Mouse (Mus musculus): ENCODE data around the gene Prkar1b.

Gene Prkar1b

DNA sequence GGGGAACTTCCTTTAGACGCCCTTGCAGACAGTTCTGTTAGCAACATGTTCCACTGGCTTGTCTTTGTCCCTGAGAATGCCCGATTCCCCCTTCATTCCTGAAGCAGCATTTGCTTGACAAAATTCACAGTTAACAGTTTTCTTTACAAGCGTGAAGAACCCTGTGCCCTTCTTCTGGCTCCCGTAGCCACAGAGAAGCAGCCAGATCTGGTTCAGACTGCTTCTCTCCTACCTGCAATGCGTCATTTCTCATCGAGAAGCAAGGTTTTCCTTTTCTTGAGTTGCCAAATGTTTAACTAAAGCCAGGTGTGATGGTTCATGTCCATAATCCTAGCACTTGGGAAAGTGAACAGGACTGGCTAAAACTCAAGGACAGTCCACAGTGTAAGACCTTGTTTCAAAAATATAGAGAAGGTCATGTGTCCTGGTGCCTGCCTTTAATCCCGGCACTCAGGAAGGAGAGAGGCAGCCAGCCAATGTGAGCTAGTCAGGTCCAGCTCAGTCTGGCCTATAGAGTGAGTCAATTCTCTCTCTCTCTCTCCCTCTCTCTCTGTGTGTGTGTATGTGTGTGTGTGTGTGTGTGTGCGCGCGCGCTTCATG is 3.2 kb downstream of the Prkar1b start:
- no peak for DNase-seq (ENCODE audit: low spot score)

DNA sequence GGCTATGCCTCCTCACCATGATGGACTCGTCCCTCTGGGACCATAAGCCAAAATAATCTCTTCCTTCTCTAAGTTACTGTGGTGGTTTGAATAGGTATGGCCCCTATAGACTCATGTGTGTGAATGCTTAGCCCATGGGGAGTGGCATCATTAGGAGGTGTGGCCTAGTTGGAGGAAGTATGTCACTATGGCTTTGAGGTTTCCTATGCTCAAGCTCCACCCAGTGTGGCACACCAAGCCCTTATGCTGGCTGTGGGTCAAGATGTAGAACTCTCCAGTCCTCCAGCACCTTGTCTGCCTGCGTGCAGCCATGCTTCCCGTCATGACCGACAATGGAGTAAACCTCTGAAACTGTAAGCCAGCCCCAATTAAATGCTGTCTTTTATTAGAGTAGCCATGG is 4.1 kb downstream of the Prkar1b start:
- DNase-seq (ENCODE audit: low spot score): no peak

DNA sequence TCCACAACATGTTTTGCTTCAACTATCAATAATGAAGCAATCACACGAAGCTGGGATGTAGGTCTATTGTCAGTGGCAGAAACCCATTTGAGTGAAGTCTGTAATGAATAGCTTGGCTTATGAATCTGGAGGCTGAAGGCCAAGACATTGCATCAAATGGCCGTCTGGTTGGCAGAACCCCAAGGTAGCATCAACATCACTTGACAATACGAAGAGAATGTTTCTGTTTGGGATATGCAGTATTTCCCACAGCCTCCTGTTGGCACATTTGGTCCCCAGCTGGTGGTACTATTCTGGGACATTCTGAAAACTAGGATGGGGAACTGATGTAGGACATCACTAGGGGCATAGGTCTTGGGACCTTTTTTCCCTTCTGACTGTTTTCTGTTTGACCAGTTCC is 5.9 kb downstream of the Prkar1b start:
- DNase-seq (ENCODE audit: low spot score): no peak

DNA sequence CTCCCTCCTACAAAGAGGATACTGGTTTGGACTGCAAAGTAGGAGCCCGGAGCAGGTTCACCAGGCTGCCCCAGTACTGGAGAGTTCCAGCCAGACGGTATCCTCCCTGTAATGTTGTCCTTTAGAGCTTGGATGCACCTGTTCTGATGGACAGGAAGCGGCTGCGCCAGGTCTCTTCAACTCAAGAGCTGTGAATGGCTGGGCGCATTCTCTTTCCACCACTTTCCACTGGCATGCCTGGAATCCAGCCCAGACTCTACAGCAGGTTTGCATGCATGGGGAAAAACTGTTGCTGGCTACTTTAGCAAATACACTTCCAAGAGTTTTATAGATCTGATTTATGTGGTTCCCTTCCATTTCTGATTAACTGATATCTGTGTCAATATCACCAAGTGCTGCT is 8.5 kb downstream of the Prkar1b start:
- DNase-seq (ENCODE audit: low spot score): no peak

- no peak for DNase-seq (ENCODE audit: low spot score)
These were observed 9.2 kb downstream of the Prkar1b start for GRCm38 (mm10) chr5:139140589-139140988.

DNA sequence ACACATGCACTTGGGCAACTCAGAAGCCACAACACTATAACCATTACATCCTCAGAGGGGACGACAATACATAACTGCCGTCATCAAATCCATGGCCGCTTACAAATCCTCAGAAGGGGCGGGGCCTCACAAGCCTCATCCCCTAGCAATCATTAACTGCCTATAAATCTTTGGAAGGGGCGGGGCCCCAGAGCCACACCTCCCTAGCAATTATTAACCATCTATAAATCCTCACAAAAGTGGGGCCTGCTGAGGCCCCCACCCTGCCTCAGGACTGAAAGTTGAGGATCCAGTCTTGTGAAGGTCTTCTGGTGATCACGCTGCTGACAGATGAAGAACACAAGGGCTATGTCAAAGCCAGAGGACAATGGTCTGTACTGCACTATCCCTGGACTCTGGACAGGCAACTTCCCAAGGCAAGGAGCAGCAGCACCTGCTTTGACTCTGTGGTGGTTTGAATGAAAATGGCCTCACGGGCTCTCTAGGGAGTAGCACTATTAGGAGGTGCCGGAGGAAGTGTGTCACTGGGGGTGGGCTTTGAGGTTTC is 10.8 kb downstream of the Prkar1b start:
- no peak for DNase-seq (ENCODE audit: low spot score)

- peak; percentile 84 for DNase-seq (ENCODE audit: low spot score)
These were observed 11.4 kb downstream of the Prkar1b start for GRCm38 (mm10) chr5:139138261-139138925.

- DNase-seq (ENCODE audit: low spot score): no peak
These were observed 12.6 kb downstream of the Prkar1b start for GRCm38 (mm10) chr5:139137176-139137575.

DNA sequence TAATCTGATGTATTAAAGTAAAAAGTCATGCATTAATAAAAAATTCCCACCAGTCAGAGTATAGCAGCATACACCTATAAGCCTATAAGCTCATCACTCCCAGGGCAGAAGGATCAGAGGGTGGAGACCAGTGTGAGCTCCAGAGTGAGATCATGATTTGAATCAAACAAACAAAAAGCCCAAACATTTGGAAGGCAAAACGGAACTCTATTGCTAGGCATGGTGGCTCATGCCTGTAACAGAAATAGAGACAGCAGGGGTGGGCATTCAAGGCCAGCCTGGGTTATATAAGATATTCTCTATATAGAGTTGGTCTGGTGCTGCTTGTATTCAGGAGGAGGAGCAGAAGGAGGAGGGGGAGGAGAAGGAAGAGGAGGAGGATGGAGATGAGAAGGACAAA is 13.5 kb downstream of the Prkar1b start:
- no peak for DNase-seq (ENCODE audit: low spot score)

DNA sequence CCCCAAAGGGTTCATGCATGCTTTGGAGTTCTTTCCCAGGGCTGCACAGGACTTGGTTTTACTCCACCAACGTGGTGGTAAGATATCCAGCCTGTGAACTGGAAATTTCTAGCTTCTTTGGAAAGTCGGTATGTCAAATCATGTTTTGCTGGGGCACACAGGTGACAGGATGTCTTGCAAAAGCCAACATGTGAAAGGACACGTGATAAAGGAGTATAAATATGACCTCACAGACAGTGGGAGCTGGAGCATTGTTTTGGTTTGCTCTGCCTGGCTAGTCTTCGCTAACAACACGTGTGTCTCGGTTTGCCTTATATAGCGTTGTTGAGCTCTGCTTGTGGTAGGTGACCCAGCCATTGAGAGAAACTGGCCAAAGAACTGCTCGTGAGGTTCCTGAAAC is 15.3 kb downstream of the Prkar1b start:
- no peak for DNase-seq (ENCODE audit: low spot score)

DNA sequence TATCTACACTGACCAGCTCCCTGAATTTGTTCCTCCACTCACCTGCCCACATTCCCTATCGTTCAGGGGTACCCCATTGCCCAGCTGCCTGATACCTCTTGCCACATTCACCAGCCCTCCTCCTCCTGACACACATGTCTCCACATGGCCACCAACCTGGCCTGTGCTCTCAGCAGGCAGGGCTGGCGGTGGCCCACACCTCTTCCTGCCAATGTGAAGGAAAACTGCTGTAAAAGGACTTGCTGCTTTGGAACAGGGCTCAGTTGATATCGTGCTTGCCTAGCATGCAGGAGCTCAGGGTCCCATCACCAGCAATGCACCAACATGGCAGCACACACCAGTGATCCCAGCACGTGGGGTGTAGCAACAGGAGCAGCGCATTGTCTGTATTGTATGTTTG is 19.4 kb downstream of the Prkar1b start:
- no peak for DNase-seq (ENCODE audit: low spot score)

DNA sequence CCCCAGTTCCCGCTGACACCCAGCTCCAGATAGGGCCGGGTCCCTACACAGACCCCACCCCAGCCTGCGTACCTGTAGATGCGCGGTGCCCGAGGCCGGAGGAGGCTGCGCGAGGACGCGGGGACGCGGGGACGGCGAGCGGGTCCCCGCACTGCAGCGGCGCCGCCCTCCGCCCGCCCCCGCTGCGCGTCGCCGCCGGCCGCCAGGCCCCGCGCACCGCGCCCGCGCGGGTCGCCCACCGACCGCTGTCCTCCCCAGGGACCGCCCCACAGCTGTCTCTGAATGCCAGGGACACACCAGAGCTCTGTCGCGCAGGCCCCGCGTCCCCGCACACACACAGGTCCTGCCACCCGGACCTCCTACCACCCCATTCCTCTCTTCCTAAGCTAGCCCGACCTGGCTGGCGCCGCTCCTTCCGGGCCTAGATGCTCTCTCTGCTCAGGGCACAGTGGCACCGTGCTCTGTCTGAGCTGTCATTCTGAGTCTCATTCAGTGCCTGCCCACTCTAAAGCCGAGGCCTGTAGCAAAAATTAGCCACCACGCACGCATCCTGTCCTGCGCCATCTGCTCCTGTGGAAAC is 20.1 kb downstream of the Prkar1b start:
- DNase-seq (ENCODE audit: low spot score): peak; percentile 32

GRCm38 (mm10) chr5:139129078-139129477 is 20.7 kb downstream of the Prkar1b start:
- DNase-seq (ENCODE audit: low spot score): peak; percentile 28

DNA sequence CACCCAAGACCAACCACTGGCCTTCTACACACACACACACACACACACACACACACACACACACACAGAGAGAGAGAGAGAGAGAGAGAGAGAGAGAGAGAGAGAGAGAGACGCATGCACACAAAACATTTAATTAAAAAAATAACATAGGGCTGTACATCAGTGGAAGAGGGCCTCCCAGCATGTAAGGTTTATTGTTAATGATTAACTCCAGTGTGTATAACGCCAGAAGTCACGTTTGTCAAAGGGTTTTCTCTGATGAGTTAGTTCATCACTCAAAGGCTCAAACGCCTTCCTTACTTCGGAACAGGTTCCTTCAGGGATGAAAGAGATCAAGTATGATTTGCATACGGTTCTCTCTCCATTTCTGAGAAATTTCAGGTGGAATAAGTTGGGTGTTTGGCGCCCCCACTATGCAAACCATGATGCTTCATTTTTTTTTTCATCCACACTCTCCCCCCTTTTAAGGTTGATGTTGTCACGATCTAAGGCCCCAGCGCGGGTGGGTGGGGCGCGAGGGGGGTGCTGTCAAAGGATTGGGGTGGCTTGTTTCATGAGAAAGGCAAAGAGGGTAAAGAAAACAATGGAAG is 21.2 kb downstream of the Prkar1b start:
- no peak for DNase-seq (ENCODE audit: low spot score)

DNA sequence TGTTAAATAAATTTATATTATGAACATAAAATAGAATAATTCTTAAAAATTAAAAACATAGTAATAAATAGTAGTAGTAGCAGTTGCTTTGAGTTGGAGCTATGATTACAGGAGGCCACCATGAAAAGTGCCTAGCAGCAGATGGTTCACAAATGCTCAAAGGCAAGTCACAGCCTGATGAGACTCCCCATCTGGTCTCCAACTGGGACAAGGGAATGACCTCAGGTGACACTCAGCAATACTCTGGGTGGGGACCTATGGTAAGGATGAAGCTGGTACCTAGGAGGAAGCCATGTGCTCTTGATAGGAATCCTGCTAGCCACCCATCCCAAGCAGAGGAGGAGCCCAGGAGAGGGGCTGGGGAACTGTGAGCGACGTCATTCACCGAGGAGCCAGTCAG is 24.1 kb downstream of the Prkar1b start:
- DNase-seq (ENCODE audit: low spot score): no peak

DNA sequence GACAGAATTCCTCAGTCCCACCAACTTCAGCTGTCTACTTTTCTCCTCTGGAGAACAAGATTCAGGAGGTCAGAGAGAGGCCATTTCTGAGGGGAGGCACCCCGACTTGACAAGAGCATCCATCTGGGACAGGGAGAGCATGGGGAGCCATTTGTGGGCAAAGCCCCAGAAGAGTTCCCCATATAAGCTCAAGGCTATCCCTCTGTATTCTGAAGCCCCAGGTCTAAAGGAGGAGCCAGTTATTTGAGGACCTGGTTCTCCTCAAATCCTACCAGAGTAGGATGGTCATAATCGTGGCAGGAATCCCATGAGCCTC is 30.9 kb downstream of the Prkar1b start:
- DNase-seq (ENCODE audit: low spot score): no peak

DNA sequence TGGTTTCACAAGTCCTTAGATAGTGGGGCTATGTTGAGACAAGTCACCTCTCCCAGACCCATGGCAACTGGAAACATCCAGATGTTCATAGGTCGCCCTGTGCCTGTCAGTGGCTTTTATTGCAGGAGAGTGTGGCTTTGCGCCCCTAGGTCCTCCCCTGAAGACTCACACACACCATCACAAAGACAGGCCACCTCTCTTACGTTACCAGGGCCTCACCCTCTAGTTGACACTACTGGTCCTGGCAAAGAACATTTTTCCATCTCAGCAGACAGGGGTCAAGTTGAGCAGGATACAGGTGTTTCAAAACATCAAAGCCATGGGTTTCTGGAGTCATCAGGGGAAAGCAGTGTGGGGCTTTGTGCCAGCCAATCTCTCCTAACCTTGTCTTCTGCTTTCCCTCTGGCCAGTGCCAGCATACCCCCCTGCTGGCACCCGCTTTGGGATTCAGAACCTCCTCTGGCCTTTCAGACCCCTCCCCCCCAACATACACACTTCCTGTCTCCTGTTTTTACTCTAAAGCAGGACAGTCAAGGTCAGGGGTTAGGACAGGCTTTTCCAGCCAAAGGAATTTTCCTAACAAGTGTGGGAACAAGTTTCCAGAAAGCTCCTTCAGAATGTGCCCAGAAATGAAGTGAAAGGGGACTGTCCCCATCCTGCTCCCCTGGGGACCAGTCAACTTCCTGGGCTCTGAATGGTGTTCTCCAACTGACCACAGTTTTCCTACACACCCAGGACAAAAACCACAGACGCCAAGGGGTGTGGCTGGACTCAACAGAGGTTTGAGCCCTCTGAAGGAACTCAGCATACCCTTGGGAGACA is 31.5 kb downstream of the Prkar1b start:
- no peak for DNase-seq (ENCODE audit: low spot score)

GRCm38 (mm10) chr5:139115507-139115906 is 34.3 kb downstream of the Prkar1b start:
- DNase-seq (ENCODE audit: low spot score): no peak

GRCm38 (mm10) chr5:139114876-139115275 is 34.9 kb downstream of the Prkar1b start:
- no peak for DNase-seq (ENCODE audit: low spot score)

DNA sequence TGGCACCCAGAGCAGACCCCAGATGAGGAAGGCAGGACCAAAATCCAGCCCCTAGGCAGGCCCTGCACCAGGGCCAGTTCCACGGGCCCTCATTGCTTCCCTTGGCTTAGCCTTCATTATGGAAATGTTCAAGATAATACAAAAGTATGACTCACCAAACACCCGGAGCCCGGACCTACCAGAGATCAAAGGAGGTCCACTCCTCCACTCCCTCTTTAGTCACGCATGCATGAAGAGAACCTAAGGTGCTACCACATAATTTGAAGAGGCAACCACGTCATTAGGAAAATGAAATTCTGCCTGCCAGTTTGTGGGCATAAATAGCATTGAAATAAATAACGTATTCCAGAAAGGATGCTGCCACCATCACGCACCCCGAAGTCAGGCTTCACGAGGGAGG is 37.4 kb downstream of the Prkar1b start:
- no peak for DNase-seq (ENCODE audit: low spot score)

DNA sequence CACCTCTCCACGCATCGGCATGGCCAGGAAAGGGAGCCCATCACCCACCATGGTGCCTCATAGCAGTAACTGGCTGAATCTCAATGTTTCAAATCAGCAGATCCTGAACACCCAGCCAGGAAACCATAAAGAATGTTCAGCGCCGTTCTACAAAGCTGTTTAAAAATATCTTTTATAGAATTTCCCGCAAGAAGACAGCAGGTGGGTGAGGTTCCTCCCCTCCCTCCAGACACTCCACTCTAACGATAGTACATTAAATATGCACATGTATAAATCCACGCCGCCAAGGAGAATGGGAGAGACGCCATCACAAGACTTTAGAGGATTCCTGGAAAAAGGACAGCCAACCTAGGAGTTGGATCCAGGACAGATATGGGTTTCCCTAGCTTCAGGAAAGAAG is 37.8 kb downstream of the Prkar1b start:
- DNase-seq (ENCODE audit: low spot score): no peak

- DNase-seq (ENCODE audit: low spot score): no peak
These were observed 39.5 kb downstream of the Prkar1b start for GRCm38 (mm10) chr5:139110140-139110855.

All from layer of hippocampus, adult 11-12 months (tissue).